Mouse (Mus musculus) thymus, postnatal 25 days (tissue): ENCODE data around the gene Npr2.

Experiments
- DNase-seq: peaks from one replicate; pipeline ENCODE4 v3.0.0; 2022

The Npr2 gene

DNA sequence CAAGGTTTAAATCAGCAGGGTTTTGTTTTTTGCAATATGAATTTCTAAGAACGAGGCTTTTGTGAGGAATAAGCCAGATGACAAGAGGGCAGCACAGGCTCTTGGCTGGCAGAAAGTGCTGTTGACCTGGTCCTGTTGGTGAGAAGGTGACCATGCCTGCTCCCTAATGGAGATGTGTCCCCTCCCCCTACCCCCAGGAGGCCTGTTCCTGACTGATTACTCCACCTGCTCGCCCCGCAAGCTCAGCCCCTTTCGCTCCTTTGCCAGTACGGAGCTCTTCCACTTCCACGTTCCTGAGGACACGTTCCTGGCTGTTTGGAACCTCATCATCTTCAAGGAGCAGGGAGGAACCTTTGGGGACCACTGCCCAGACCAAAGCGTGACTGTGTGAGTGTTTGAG is 42.0 kb downstream of the Npr2 start:
- no peak for DNase-seq

- no peak for DNase-seq
These were observed 43.2 kb downstream of the Npr2 start for GRCm38 (mm10) chr4:43674974-43675373.

GRCm38 (mm10) chr4:43675608-43676007 is 43.9 kb downstream of the Npr2 start:
- DNase-seq: no peak

GRCm38 (mm10) chr4:43678541-43678940 is 46.8 kb downstream of the Npr2 start:
- DNase-seq: no peak

DNA sequence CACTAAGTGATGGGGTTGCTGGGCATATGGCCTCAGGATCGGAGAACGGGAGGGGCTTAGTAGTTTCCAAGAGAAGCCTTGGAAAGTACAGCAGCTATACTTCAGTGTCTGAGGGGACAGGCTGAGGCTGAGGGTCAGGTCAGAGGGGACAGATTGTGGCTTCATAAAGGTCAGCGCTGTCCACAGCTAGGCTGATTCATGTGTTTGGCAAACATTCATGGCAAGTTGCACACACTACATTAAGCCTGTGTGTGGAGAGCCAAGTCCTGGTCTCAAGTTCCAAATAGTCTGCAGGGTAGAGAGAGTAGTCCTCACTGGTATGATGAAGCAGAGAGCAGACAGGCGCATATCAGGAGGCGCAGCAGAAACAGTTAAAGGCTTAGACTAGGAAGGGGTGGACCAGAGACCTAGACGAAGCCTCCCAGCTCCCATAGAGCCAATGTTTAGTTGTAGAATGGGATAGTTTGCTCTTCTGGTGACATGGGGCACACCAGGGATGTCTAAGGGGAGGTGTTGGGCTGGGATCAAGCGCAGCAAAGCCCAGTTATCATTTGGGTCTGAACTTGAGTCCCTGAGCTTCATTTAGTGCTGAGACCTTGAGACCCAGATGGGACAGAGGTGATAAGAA is 47.8 kb downstream of the Npr2 start:
- no peak for DNase-seq

GRCm38 (mm10) chr4:43690021-43690420 is 58.3 kb downstream of the Npr2 start:
- DNase-seq: no peak

GRCm38 (mm10) chr4:43691026-43691425 is 59.3 kb downstream of the Npr2 start:
- DNase-seq: no peak

DNA sequence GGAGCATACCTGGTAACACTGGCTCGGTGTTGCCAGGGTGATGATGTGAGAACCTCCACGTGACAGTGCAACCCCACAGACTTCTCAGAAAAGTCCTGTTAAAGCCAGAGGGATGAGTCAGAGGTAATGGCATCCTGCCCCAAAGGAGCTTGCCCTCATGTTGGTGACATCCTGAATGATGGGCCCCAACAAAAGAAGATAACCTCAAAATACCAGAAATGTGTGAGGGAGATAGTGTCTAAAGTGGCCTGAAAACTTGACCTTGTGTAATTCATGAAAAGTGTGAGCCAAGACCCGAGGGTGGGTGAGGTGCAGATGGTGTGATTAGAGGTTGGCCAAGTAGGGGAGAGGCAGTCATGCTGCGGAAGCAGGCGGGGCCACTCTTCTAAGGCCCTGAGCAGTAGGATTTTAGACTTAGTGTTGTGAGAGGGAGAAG is 62.1 kb downstream of the Npr2 start:
- DNase-seq: no peak

DNA sequence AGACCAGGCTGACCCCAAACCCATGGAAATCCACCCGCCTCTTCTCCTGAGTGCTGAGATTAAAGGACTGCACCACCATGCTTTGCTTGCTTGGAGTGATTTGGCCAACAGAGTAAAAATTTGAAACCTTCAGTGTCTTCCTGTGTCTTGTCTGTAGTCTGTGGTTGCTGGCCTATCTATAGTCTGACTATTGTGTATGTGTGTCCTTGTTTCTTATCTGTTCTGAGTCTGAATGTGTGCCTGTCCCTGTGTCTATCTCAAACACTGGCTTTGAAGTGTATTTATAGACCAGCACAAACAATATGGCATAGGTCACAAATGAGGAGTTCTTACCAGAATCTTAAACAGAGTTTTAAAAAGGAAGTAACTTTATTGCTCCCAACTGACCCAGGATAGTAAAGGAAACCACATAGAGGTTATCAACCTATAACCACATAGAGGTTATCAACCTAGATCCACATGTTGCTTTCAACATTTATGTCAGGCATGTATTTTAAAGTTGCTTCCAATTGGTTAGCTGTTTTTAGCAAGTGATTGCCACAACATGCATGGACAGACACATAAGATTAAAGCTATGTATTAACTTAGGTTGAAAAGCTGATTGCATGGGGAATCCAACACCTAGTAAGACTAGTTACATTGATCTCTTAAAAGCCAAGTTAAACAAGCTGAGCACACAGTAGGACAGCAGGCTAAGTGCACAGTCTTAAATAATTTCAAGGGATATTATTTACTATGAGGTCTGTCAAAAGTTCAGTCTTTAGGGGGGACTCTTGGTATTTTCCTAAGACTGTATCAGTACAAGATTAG is 62.9 kb downstream of the Npr2 start:
- DNase-seq: no peak

DNA sequence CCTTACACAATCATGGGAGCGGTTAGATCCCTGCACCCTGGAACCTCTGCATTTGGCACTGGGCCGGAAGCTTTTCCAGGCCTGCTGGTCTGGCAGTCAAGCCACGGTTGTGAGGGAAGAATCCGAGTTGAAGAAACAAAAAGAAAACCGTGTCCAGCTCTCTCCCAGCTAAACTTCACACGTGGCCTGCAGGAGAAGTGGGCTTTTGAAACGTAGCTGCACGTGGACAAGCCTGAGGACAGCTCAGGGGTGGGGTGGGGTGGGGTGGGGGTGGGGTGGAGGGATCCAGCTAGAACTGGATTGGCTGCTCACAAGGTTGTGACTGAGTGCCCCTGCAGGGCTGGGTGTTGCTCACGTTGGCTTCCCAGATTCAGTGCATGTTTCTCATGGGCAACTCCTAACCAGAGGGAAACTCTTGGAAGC is 63.5 kb downstream of the Npr2 start:
- DNase-seq: no peak

GRCm38 (mm10) chr4:43696561-43696960 is 64.8 kb downstream of the Npr2 start:
- no peak for DNase-seq

GRCm38 (mm10) chr4:43700707-43701106 is 69.0 kb downstream of the Npr2 start, which contains the start of gene Olfr70:
TSS of gene Olfr70 (minus strand) at chr4:43700807.
- DNase-seq: no peak
